Mouse (Mus musculus) c-Kit-negative CD71-positive TER-119-positive erythroid progenitor cells, embryonic 14.5 days (primary cell): ENCODE data around the gene Mypn.

Experiments used
- DNase-seq: peaks from one replicate; pipeline ENCODE4 v3.0.0-alpha.2; 2013; ENCODE audit warnings: low read depth, low spot score

Gene Mypn

DNA sequence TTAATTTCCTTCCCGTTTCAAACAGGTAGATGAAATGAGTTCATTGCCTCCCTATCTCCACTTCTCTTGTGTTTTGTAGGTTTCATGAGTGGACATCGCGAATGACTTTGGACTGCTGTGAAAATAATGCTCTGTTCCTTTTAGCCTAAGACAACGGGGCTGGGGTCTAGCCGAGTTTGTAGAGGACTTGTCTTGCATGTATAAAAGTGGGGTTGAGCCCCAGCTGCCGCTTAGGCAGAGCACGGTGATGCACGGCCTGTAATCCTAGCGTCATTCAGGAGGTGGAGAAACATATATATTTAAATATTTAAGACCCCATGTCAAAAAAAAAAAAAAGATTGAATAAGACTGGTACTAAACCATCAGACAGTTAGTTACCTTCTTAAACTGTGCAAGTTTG, 103.1 kb downstream of the Mypn start:
- DNase-seq: no peak

DNA sequence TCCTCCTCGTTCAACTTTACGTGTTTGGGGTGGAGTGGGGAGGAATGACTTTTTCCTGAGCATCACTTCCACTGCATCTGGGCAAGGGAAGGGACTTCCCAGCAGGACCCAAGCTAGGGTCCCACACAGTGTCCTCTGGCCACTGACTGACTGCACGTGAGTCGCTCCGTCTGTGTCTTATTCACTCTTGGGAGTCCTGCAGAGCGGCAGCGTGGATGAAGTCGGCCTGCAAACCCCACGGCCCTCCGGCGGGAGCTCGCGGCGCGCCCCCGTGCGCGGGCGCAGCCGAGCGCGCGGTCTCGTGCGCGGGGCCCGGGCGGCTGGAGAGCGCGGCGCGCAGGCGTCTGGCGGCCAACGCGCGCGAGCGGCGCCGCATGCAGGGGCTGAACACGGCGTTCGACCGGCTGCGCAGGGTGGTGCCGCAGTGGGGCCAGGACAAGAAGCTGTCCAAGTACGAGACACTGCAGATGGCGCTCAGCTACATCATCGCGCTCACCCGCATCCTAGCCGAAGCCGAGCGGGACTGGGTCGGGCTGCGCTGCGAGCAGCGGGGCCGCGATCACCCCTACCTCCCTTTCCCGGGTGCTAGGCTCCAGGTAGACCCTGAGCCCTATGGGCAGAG, 103.7 kb downstream of the Mypn start:
- no peak for DNase-seq

DNA sequence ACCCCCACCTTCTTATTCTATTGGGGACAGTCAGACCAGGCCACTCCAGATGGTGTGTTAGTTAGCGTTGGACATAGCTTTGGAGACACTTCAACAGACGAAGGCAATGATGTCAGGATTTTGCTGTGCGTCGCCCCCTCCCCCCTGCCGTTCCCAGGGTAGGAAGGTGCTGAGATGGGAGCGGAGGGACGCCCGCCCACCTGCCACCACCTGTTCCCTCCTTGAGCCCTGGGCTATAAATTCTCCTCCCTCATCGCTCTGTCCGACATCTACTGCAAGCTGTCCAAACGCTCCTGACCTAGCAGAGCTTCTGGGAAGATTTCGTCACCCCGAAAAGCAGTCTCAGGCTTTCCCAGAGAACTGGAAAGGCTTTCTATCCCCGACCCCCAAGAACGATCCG, 104.2 kb downstream of the Mypn start, which contains the start of gene Atoh7:
TSS of gene Atoh7 (plus strand) at position 131 of the 400 bp plus-strand sequence.
- no peak for DNase-seq

DNA sequence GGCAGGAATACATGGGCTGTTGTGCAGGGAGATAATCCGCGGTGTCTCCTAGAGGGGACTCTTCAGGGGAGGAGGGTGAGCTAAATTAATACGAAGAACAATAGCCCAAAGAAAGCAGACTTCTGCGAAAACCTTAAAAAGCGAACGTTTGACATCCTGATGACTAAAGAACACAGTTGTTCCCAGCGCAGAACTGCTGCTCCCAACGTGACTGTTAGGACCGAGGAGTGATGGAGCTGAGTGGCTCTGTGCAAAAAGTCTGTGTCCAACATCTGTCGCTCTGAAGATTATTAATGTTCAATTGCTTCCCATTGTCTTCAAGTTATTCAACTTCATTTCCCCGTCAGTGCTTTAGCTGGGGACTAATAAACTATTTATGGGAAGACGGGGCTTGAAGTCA, 105.6 kb downstream of the Mypn start:
- no peak for DNase-seq

DNA sequence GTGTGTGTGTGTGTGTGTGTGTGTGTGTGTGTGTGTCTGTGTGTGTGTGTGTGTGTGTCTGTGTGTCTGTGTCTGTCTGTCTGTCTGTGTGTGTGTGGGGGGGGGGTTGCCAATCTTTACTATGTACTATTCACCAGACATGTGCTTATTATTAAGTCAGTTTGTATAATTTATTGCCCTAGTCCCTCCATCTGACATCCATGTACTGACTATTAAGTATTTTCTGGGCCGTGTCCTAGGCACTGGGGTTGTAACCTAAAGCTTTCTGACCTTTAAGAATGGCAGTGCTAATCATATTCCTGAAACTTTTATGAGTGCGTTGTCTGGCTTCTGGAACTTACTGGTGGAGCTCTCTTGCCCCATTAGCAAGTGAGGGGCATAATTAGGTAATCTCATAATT, 107.0 kb downstream of the Mypn start:
- DNase-seq: no peak

DNA sequence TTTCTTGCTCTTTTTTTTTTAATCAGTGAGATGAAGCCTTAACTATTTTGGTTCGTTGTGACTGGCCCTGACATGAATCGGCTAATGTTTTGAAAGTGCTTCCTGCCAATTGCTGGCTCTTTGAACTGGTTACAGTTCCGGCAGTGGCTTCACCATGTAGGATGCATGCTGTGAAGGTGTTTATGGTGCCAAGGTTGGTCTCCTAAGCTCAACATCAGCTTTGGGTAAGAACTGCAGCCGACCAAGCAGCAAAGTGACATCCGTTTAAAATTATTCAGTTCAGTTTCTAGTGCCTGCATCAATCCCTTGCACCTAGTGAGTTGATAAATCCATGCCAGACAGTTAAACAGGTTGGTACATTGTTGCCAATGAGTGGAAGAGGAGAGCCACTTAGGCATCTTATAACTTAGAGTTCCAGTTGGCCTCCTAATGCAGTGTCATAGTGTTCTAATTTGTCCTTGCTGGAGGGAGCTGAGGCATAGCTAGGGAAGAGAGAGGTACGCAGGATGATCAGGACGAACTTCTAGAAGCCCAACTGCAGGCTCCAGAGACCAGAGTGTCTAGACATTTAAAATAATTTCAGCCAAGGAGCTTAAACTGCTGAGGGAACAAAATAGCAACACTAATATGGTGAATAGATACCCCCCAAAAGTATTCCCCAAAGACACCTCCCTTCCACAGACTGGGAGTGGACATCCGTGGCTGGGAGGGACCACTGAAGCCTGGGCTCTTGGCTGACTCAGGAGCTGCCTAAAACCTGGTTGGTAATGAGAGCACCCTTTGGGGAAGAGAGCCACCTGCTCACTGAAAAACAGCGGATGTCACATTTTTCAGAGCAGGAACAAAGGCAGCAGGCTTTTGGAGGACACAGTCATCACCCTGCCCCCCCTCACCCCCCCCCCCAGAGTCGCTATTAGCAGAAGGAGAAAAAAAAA, 110.9 kb downstream of the Mypn start:
- DNase-seq: no peak

DNA sequence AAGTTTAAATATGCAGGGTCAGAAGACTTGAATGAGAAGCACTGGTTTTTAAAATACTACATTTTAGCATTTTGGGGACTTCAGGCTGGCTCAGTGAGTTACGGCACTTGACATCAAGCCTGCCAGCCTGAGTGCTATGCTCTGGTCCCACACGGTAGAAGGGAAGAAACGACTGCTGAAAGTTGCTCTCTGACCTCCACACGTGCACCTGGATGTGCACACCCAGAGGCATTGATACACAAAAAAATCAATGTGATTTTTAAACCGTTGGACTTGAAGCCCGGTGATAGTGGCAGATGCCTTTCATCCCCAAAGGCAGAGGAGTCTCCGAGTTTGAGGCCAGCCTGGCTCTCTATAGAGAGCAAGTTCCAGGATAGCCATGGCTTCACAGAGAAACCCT, 111.8 kb downstream of the Mypn start:
- DNase-seq: no peak

DNA sequence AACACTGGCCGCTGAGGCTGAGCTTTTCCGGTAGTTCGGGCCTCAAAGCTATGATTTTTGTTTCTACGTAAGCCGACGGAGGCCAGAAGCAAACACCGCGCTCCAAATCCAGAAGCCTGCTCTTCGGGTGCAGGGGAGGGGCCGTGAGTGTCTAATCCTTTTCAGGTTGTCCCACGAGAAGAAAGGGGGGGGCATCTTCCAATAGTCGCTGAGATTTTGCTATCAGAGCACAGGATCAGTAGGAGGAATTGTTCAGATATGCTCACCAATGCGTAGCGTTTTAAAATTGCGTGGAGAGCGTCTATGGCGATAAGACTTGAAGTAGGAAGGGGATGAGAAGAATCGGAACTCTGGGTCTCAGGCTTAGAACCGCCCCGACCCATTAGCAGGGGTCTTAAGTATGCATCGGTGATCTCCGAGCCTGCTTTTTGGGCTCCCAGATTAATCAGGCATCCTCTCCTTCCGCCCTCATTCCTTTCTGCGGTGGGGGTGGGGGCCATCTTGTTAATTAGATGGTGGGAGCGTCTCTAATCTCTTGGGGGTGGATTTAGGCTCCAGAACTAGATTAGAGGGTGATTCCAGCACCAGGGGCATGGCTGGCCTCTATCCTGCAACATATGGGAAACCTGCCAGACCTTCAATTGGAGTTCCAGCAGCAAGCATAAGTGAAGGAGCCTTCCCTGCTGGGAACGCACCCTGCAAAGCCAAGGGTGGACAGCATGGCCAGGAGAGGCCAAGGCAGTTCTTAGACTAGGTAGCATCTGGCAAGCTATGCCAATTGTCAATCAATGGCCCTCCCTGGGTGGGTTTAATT, 113.8 kb downstream of the Mypn start:
- DNase-seq: no peak

DNA sequence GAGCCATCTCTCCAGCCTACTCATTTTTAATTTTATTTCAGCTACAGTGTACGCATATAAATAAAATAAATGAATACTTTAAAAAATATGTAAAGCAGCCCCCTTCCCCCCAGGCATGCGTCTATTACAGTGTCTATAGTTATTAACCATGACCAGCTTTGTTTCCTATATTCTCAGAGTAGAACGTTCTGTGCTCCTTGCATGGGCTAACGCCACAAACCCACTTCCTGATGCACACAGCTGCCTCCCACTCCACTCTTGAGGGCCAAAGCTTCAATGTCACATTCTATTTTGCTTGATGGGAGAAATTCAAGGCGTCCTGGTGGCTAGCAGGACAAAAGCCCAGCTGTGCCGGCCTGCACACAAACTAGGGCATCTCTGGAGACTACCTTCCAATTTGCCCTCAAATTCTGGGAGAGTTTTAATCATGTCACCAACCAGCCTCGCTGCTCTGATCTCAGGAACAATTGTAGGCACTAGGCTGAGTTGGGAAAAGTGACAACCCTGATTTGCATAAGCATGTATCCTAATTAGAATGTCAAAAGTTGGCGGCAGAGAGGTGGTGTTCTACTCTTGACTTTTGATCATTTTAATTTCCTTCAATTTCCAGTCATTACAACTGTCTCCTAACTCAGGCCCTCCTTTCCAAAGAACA, 114.5 kb downstream of the Mypn start:
- DNase-seq: no peak

DNA sequence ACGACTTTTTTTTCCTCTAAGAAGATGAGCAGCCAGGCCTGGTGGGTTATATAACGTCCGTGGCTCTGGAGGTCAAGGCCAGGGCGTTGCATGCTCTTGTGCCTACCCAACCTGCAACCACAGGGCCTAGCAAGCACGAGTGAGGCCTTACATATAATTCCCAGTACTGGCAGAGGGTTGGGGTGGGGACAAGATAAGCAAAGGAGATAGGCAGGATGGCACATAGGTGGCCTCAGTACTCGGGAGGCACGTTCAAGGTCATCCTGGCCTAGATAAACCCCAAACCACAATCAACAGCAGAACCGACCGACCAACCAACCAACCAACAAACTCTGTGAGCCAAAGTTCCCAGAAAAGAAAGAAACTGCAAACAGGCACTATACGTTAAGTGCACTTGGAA, 117.4 kb downstream of the Mypn start:
- no peak for DNase-seq

DNA sequence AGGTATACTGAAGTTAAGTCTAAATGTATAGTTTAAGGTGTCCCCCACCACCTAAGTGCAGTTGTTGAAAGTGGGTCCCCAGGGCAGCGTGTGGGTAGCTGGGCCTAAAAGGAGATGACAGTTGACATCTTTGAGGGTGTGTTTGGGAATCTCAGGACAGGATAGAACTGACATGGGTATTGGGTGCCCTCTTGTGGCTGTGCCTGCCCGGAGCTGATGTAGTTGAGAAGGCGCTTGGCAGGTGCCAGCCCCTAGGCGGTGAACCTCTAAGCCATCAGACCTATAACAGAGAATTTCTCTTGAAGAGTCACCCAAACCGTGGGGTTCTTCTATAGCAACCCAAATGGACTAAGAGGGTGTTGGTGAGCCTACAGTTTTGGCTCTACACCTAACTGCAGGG, 137.8 kb downstream of the Mypn start:
- no peak for DNase-seq
